Mouse (Mus musculus) macrophage (primary cell): ENCODE measurements around the gene Luzp2. TPM values are rescaled to one million over a fixed set of nuclear protein-coding genes. Genes with fewer than 3 reads are reported as not detected.
"Not testable (repeated sequence)": the region's sequence is repeated elsewhere in the genome, so short reads cannot be mapped to it uniquely, and the experiment has no call there.

Experiments
- H3K27ac ChIP-seq: fragments of 350-480 bp; formaldehyde crosslinking; 2 replicates; pipeline ENCODE4 v1.9.0; 2021
- H3K36me3 ChIP-seq: fragments of 350-480 bp; formaldehyde crosslinking; 2 replicates; pipeline ENCODE4 v1.9.0; 2021; ENCODE audit errors: inconsistent target
- H3K4me3 ChIP-seq: fragments of 350-480 bp; formaldehyde crosslinking; 2 replicates; pipeline ENCODE4 v1.9.0; 2021; ENCODE audit errors: inconsistent target
- H3K79me2 ChIP-seq: fragments of 350-480 bp; formaldehyde crosslinking; 2 replicates; pipeline ENCODE4 v1.9.0; 2021; ENCODE audit errors: inconsistent target
- WGBS: methylation state at CpG from one replicate; pipeline ENCODE4 v1.1.7; 2026; ENCODE audit warnings: inconsistent platforms; ENCODE audit not compliant: missing documents; 5-methylcytosine and 5-hydroxymethylcytosine counted together
- polyA plus RNA-seq: library from polyadenylated mRNA; stranded (reverse); fragments of 250-400 nt; gene quantifications from 3 replicates; pipeline ENCODE4 v1.2.4, GENCODE M21; 2018; ENCODE audit warnings: inconsistent platforms

Luzp2 gene
- polyA plus RNA-seq, 1 experiment from 2014 or later, result not detected

GRCm38 (mm10) chr7:54909958-54910357 is 74.7 kb downstream of the Luzp2 start:
- Histone ChIP-seq H3K79me2 (no peaks in the 10 kb centered on the region), H3K27ac (no peak overlapping the region), H3K36me3 (no peaks in the 10 kb centered on the region), H3K4me3 (no peak overlapping the region)
- WGBS, result 92% methylated on average over 7 of the region's 7 CpGs

- WGBS, result 75% methylated on average over 1 of the region's 1 CpGs
- no peaks in the 10 kb centered on the region for H3K36me3 ChIP-seq
- no peaks in the 10 kb centered on the region for H3K79me2 ChIP-seq
- H3K27ac ChIP-seq, result no peak overlapping the region
- H3K4me3 ChIP-seq, result no peak overlapping the region
These were observed 78.7 kb downstream of the Luzp2 start for GRCm38 (mm10) chr7:54914030-54914429.

GRCm38 (mm10) chr7:54921991-54922390 is 86.7 kb downstream of the Luzp2 start:
- Histone ChIP-seq H3K27ac (no peak overlapping the region), H3K4me3 (no peak overlapping the region), H3K36me3 (no peaks in the 10 kb centered on the region), H3K79me2 (no peaks in the 10 kb centered on the region)
- 49% methylated on average over 3 of the region's 3 CpGs for WGBS

GRCm38 (mm10) chr7:54956759-54957158 is 121.5 kb downstream of the Luzp2 start:
- Histone ChIP-seq H3K4me3 (no peak overlapping the region), H3K27ac (no peak overlapping the region), H3K79me2 (no peaks in the 10 kb centered on the region), H3K36me3 (no peaks in the 10 kb centered on the region)
- 100% methylated on average over 2 of the region's 2 CpGs for WGBS

GRCm38 (mm10) chr7:54962678-54963077 is 127.4 kb downstream of the Luzp2 start:
- no peaks in the 10 kb centered on the region for H3K79me2 ChIP-seq
- H3K4me3 ChIP-seq, result no peak overlapping the region
- WGBS, result 86% methylated on average over 4 of the region's 4 CpGs
- H3K27ac ChIP-seq, result no peak overlapping the region
- no peaks in the 10 kb centered on the region for H3K36me3 ChIP-seq

GRCm38 (mm10) chr7:54977372-54977771 is 142.1 kb downstream of the Luzp2 start:
- Histone ChIP-seq H3K27ac (no peak overlapping the region), H3K4me3 (no peak overlapping the region), H3K79me2 (no peaks in the 10 kb centered on the region), H3K36me3 (no peaks in the 10 kb centered on the region)

GRCm38 (mm10) chr7:54980585-54980984 is 145.3 kb downstream of the Luzp2 start:
- Histone ChIP-seq H3K36me3 (no peaks in the 10 kb centered on the region), H3K27ac (no peak overlapping the region), H3K4me3 (no peak overlapping the region), H3K79me2 (no peaks in the 10 kb centered on the region)
- 86% methylated on average over 4 of the region's 4 CpGs for WGBS

GRCm38 (mm10) chr7:55000397-55000796 is 165.1 kb downstream of the Luzp2 start:
- no peaks in the 10 kb centered on the region for H3K79me2 ChIP-seq
- H3K27ac ChIP-seq, result no peak overlapping the region
- WGBS, result 85% methylated on average over 2 of the region's 2 CpGs
- H3K4me3 ChIP-seq, result no peak overlapping the region
- H3K36me3 ChIP-seq, result no peaks in the 10 kb centered on the region

- no peak overlapping the region for H3K27ac ChIP-seq
- 23% methylated on average over 4 of the region's 4 CpGs for WGBS
- no peak overlapping the region for H3K4me3 ChIP-seq
These were observed 174.0 kb downstream of the Luzp2 start for GRCm38 (mm10) chr7:55009173-55009771.

GRCm38 (mm10) chr7:55133850-55134249 is 298.6 kb downstream of the Luzp2 start:
- not testable (repeated sequence) for H3K36me3 ChIP-seq, H3K79me2 ChIP-seq, H3K27ac ChIP-seq, H3K4me3 ChIP-seq
- 54% methylated on average over 1 of the region's 2 CpGs for WGBS

More at GRCm38 (mm10) chr7:55009173-55009771, 174.0 kb downstream of the Luzp2 start:
- H3K79me2 ChIP-seq, result no peaks in the 10 kb centered on the region
- H3K36me3 ChIP-seq, result no peaks in the 10 kb centered on the region

GRCm38 (mm10) chr7:55188927-55189326 is 353.6 kb downstream of the Luzp2 start:
- Histone ChIP-seq H3K4me3 (no peak overlapping the region), H3K36me3 (no peaks in the 10 kb centered on the region), H3K79me2 (no peaks in the 10 kb centered on the region), H3K27ac (no peak overlapping the region)
- 59% methylated on average over 10 of the region's 10 CpGs for WGBS

GRCm38 (mm10) chr7:55189496-55189895 is 354.2 kb downstream of the Luzp2 start:
- H3K79me2 ChIP-seq, result no peaks in the 10 kb centered on the region
- no peak overlapping the region for H3K27ac ChIP-seq
- 89% methylated on average over 2 of the region's 2 CpGs for WGBS
- H3K36me3 ChIP-seq, result no peaks in the 10 kb centered on the region
- H3K4me3 ChIP-seq, result no peak overlapping the region

- 33% methylated on average over 3 of the region's 3 CpGs for WGBS
- no peaks in the 10 kb centered on the region for H3K36me3 ChIP-seq
- no peaks in the 10 kb centered on the region for H3K79me2 ChIP-seq
- no peak overlapping the region for H3K27ac ChIP-seq
- H3K4me3 ChIP-seq, result no peak overlapping the region
These were observed 355.4 kb downstream of the Luzp2 start for GRCm38 (mm10) chr7:55190655-55191054.

GRCm38 (mm10) chr7:55198806-55199205 is 363.5 kb downstream of the Luzp2 start:
- Histone ChIP-seq H3K4me3 (no peak overlapping the region), H3K27ac (no peak overlapping the region), H3K36me3 (no peaks in the 10 kb centered on the region), H3K79me2 (no peaks in the 10 kb centered on the region)
- WGBS, result 93% methylated on average over 2 of the region's 2 CpGs

GRCm38 (mm10) chr7:55222997-55223396 is 387.7 kb downstream of the Luzp2 start:
- Histone ChIP-seq H3K36me3 (no peaks in the 10 kb centered on the region), H3K4me3 (no peak overlapping the region), H3K79me2 (no peaks in the 10 kb centered on the region), H3K27ac (no peak overlapping the region)
- 81% methylated on average over 2 of the region's 2 CpGs for whole genome bisulfite sequencing

GRCm38 (mm10) chr7:55229407-55229806 is 394.1 kb downstream of the Luzp2 start:
- Histone ChIP-seq H3K27ac (no peak overlapping the region), H3K36me3 (no peaks in the 10 kb centered on the region), H3K4me3 (no peak overlapping the region), H3K79me2 (no peaks in the 10 kb centered on the region)
